Mouse (Mus musculus) C2C12 (cell line): ENCODE data around the gene Mex3d. TPM values are rescaled to one million over a fixed set of nuclear protein-coding genes. Genes with fewer than 3 reads are reported as not detected.

Experiments used
- H3K27me3 ChIP-seq: one replicate; pipeline ENCODE4 v1.6.1; 2011; ENCODE audit not compliant: control insufficient read depth, insufficient read depth, insufficient read length
- H3K36me3 ChIP-seq: one replicate; pipeline ENCODE4 v1.6.1; 2011; ENCODE audit not compliant: control insufficient read depth, insufficient read depth
- H3K4me3 ChIP-seq: one replicate; pipeline ENCODE4 v1.5.1; 2011; ENCODE audit warnings: mild to moderate bottlenecking, control low read depth; ENCODE audit not compliant: poor library complexity, insufficient read depth, severe bottlenecking
- H3K79me2 ChIP-seq: one replicate; pipeline ENCODE4 v1.6.1; 2011; ENCODE audit not compliant: control insufficient read depth, insufficient read depth
- H3K79me3 ChIP-seq: one replicate; pipeline ENCODE4 v1.6.1; 2011; ENCODE audit warnings: low read depth, control low read depth
- H3ac ChIP-seq: one replicate; pipeline ENCODE3; 2011; ENCODE audit warnings: low read depth; ENCODE audit not compliant: control insufficient read depth, insufficient read length
- CEBPB ChIP-seq: IDR thresholded peaks from one replicate; pipeline ENCODE4 v1.6.1; 2011; ENCODE audit warnings: low read depth, mild to moderate bottlenecking, control low read depth, moderate library complexity
- CTCF ChIP-seq: IDR thresholded peaks from one replicate; pipeline ENCODE4 v1.5.1; 2011; ENCODE audit not compliant: control insufficient read depth, insufficient read depth, insufficient read length
- FOSL1 ChIP-seq: IDR thresholded peaks from one replicate; pipeline ENCODE4 v1.8.0; 2011; ENCODE audit warnings: mild to moderate bottlenecking, low read length; ENCODE audit not compliant: poor library complexity, insufficient read depth, severe bottlenecking
- MAX ChIP-seq: IDR thresholded peaks from one replicate; pipeline ENCODE4 v1.6.1; 2011; ENCODE audit warnings: mild to moderate bottlenecking, control low read depth
- MYOD1 ChIP-seq: IDR thresholded peaks from one replicate; pipeline ENCODE4 v1.6.1; 2011; ENCODE audit warnings: low read depth; ENCODE audit not compliant: control insufficient read depth, insufficient read length
- MYOG ChIP-seq: IDR thresholded peaks from one replicate; pipeline ENCODE4 v1.6.1; 2011; ENCODE audit not compliant: control insufficient read depth, insufficient read length; ENCODE audit errors: extremely low read depth
- USF1 ChIP-seq: IDR thresholded peaks from one replicate; pipeline ENCODE4 v1.6.1; 2011; ENCODE audit warnings: low read depth, mild to moderate bottlenecking, control low read depth, moderate library complexity
- polyA plus RNA-seq: library from polyadenylated mRNA; unstranded; fragments of >200 nt; fragmentation: generic; extraction: Trizol; gene quantifications from one replicate; pipeline ENCODE4 v1.2.1, GENCODE M21; 2012; ENCODE audit warnings: missing spikeins

Gene Mex3d
- polyA plus RNA-seq, 1 experiment = 37.4 TPM

DNA sequence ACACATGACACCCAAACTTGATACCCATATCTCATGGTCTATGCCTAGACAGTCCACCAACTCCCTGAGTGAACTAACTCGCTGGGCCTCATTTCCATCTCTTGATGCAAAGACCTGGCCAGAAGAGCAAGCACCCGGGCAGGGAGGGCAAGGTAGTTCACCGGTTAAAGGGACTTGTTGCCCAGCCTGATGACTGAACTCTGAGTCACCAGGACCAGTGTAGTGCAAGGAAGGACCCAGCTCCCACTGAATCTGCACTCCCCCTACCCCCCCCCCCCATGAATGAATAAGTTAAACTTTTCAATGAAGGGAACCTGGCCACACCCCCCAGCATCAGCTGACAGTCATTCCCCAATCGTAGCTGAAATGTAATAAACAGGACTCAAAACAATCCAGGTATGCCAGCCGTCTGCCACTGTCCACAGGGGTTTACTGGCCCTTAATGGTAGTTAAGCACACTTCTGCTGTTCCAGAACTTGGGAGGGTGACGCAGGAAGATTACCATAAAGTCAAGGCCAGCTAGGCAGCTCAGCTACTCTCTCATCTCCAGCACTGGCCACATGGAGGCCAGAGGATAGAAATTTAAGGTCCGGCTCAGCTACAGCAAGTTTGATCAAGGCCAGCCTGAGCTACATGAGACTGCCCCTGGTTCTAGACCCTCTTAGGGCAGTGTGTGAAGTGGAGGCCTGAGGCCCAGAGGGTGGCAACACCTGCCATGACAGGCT lies 4.7 kb downstream of the Mex3d start:
- Histone ChIP-seq H3K79me2 (peaks cover 66% of the 10 kb centered on the region), H3K4me3 (no peak overlapping the region), H3K36me3 (peaks cover 60% of the 10 kb centered on the region), H3K79me3 (peaks cover 45% of the 10 kb centered on the region), H3K27me3 (no peaks in the 10 kb centered on the region), H3ac (no peak overlapping the region)
- TF ChIP-seq MYOG = no peak
- TF ChIP-seq CTCF = no peak
- no peak for TF ChIP-seq CEBPB
- TF ChIP-seq FOSL1 = no peak
- TF ChIP-seq MAX = no peak
- no peak for TF ChIP-seq USF1
- TF ChIP-seq MYOD1 = no peak

GRCm38 (mm10) chr10:80377716-80378115 lies 9.7 kb downstream of the Mex3d start:
- Histone ChIP-seq H3K36me3 (peaks cover 32% of the 10 kb centered on the region), H3ac (no peak overlapping the region), H3K79me3 (peaks cover 4% of the 10 kb centered on the region), H3K4me3 (no peak overlapping the region), H3K79me2 (peaks cover 19% of the 10 kb centered on the region), H3K27me3 (no peaks in the 10 kb centered on the region)
- TF ChIP-seq MYOG = no peak
- TF ChIP-seq MAX = no peak
- TF ChIP-seq CTCF = no peak
- no peak for TF ChIP-seq MYOD1
- no peak for TF ChIP-seq CEBPB
- no peak for TF ChIP-seq USF1
- TF ChIP-seq FOSL1 = no peak

DNA sequence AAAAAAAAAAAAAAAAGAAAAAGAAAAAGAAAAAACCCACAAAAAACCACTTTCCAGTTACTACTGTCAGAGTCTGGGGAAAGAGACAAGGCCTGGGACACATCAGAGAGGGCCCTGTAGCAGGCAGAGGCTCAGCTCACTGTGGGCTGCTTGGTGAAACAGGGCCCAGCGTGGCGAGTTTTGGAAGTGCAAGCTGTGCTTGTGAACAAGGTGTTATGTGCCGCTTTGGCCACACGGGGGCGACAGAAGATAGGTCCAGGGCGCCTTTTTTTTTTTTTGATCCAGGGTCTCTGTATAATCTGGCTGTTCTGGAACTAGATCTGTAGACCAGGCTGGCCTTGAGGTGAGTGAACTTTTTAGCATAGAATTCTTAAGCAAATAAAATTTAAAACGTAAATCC lies 11.3 kb downstream of the Mex3d start:
- Histone ChIP-seq H3K4me3 (no peak overlapping the region), H3K79me2 (peaks cover 4% of the 10 kb centered on the region), H3ac (no peak overlapping the region), H3K79me3 (no peaks in the 10 kb centered on the region), H3K27me3 (no peaks in the 10 kb centered on the region), H3K36me3 (peaks cover 19% of the 10 kb centered on the region)
- TF ChIP-seq CTCF (peak; percentile 84), MYOG (no peak)

DNA sequence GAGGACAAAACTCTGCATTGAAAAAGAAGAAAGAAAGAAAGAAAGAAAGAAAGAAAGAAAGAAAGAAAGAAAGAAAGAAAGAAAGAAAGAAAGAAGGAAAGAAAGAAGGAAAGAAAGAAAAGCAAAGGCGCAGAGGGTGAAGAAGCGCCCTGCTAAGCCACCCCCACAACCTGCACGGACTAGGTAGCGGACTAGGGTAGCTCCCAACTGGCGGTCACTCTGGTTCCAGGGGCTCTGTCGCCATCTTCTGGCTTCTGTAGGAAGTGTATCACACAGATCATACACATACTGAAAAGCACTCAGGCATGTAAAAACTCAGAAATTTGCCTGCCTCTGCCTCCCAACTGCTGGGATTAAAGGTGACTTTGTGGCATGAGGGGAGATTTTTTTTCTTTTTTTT lies 13.4 kb downstream of the Mex3d start:
- H3K27me3 ChIP-seq = no peaks in the 10 kb centered on the region
- no peaks in the 10 kb centered on the region for H3K79me2 ChIP-seq
- H3K4me3 ChIP-seq = no peak overlapping the region
- H3K79me3 ChIP-seq = no peaks in the 10 kb centered on the region
- no peaks in the 10 kb centered on the region for H3K36me3 ChIP-seq
- TF ChIP-seq CEBPB = no peak
- no peak for TF ChIP-seq MYOG
- peak; percentile 40 for TF ChIP-seq CTCF
- no peak for TF ChIP-seq USF1
- no peak overlapping the region for H3ac ChIP-seq

- TF ChIP-seq MAX (no peak), FOSL1 (no peak), CEBPB (no peak)
Observed at GRCm38 (mm10) chr10:80372706-80373105, 14.8 kb downstream of the Mex3d start.

DNA sequence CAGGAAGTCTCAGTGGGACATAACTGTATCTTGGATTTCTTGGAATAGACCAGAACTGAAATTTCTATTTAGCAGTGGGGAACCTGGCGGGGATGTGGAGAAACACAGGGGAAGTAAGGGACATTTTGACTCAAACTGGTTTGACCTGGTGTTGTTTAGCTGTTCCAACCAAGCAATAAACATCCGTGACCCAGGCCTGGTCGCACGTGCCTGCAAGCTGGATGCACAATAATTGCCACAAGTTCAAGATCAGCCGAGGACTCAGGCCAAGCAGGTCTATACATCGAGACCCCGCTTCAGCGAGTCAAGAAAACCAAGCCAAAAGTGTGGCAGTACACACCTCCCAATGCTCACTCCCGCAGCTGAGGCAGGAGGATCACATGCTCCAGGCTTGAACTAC lies 15.5 kb downstream of the Mex3d start:
- TF ChIP-seq MAX (no peak), MYOG (no peak), CTCF (no peak), CEBPB (no peak), USF1 (no peak), FOSL1 (no peak), MYOD1 (no peak)
- Histone ChIP-seq H3K79me3 (no peaks in the 10 kb centered on the region), H3ac (no peak overlapping the region), H3K4me3 (no peak overlapping the region), H3K79me2 (no peaks in the 10 kb centered on the region), H3K27me3 (no peaks in the 10 kb centered on the region), H3K36me3 (no peaks in the 10 kb centered on the region)

More at GRCm38 (mm10) chr10:80372706-80373105, 14.8 kb downstream of the Mex3d start:
- no peaks in the 10 kb centered on the region for H3K36me3 ChIP-seq
- H3ac ChIP-seq = no peak overlapping the region
- no peaks in the 10 kb centered on the region for H3K79me2 ChIP-seq
- no peaks in the 10 kb centered on the region for H3K27me3 ChIP-seq
- no peaks in the 10 kb centered on the region for H3K79me3 ChIP-seq
- H3K4me3 ChIP-seq = no peak overlapping the region
